Mouse (Mus musculus): ENCODE measurements around the gene Mlf1. TPM values are rescaled to one million over a fixed set of nuclear protein-coding genes. Genes with fewer than 3 reads are reported as not detected.

The Mlf1 gene
- 0.52 and 0.81 TPM in 2 replicates for polyA plus RNA-seq (2012; rRNA removed)
- polyA plus RNA-seq (2014; fragmentation: Nextera tagmentation; extraction: Ambion mirVana) = 1.3 and 1.4 TPM in 2 replicates

- Histone ChIP-seq H3K9me3 (ENCODE audit: control insufficient read depth, low read length) (no peaks in the 10 kb centered on the region), H3K27me3 (ENCODE audit: control insufficient read depth, insufficient read depth, low read length) (no peaks in the 10 kb centered on the region), H3K9ac (replicated peaks) (no peak within 1 kb of the TSS), H3K36me3 (replicated peaks; ENCODE audit: control insufficient read depth, insufficient read depth, low read depth) (no peaks in the 10 kb centered on the region), H3K4me2 (ENCODE audit: low read depth) (peak within 1 kb of the TSS; percentile 65), H3K27ac (no peak within 1 kb of the TSS), H3K4me1 (replicated peaks; ENCODE audit: control insufficient read depth in 2 of 2, insufficient read depth in 2 of 2, low read length in 1 of 2) (peaks cover 0 to 6% of the 10 kb centered on the region in 2 experiments; a peak in 1 of 4 replicates), H3K4me3 (ENCODE audit: insufficient read depth in 1 of 2, low read depth in 2 of 2, low read length in 2 of 2) (peak within 1 kb of the TSS in 1 of 2 experiments; percentile 45; a peak in 3 of 4 replicates)
- TF ChIP-seq EP300 (IDR thresholded peaks at IDR 0.05; ENCODE audit: low read depth) (no peak), CTCF (IDR thresholded peaks at IDR 0.05; ENCODE audit: low read depth) (no peak)
- DNase-seq (ENCODE audit: low read depth in 3 of 3, low spot score in 3 of 3) (peak; percentile 66 to 74 (median 71)), ATAC-seq (ENCODE audit: insufficient read depth) (peak; percentile 91)
- WGBS (ENCODE audit: insufficient replicate concordance) = under 1% methylated on average over 35 of the region's 35 CpGs
Observed at GRCm38 (mm10) chr3:67373872-67374271, at the start of gene Mlf1. Gene Mlf1, plus strand, starts transcription at chr3:67374097.

GRCm38 (mm10) chr3:67339558-67339957 lies 34.3 kb upstream of the Mlf1 start:
- H3K27me3 ChIP-seq (ENCODE audit: control insufficient read depth, insufficient read depth, low read length) = no peaks in the 10 kb centered on the region
- no peak overlapping the region for H3K4me2 ChIP-seq (ENCODE audit: low read depth)
- H3K9me3 ChIP-seq (ENCODE audit: control insufficient read depth, low read length) = no peaks in the 10 kb centered on the region
- no peaks in the 10 kb centered on the region for H3K4me1 ChIP-seq (replicated peaks; ENCODE audit: control insufficient read depth in 2 of 2, insufficient read depth in 2 of 2, low read length in 1 of 2)
- TF ChIP-seq CTCF (IDR thresholded peaks at IDR 0.05; ENCODE audit: low read depth) = no peak
- TF ChIP-seq EP300 (IDR thresholded peaks at IDR 0.05; ENCODE audit: low read depth) = no peak
- no peak overlapping the region for H3K4me3 ChIP-seq (ENCODE audit: insufficient read depth in 1 of 2, low read depth in 2 of 2, low read length in 2 of 2)
- no peak for ATAC-seq (ENCODE audit: insufficient read depth)
- H3K9ac ChIP-seq (replicated peaks) = no peak overlapping the region
- H3K36me3 ChIP-seq (replicated peaks; ENCODE audit: control insufficient read depth, insufficient read depth, low read depth) = no peaks in the 10 kb centered on the region
- WGBS (ENCODE audit: insufficient replicate concordance) = 46% methylated on average over 3 of the region's 3 CpGs
- H3K27ac ChIP-seq = no peak overlapping the region
- DNase-seq (ENCODE audit: low read depth in 3 of 3, low spot score in 3 of 3) = no peak

GRCm38 (mm10) chr3:67340921-67341320 lies 33.0 kb upstream of the Mlf1 start:
- Histone ChIP-seq H3K4me3 (ENCODE audit: insufficient read depth in 1 of 2, low read depth in 2 of 2, low read length in 2 of 2) (no peak overlapping the region), H3K9me3 (ENCODE audit: control insufficient read depth, low read length) (no peaks in the 10 kb centered on the region), H3K27ac (no peak overlapping the region), H3K4me1 (replicated peaks; ENCODE audit: control insufficient read depth in 2 of 2, insufficient read depth in 2 of 2, low read length in 1 of 2) (no peaks in the 10 kb centered on the region), H3K9ac (replicated peaks) (no peak overlapping the region), H3K36me3 (replicated peaks; ENCODE audit: control insufficient read depth, insufficient read depth, low read depth) (no peaks in the 10 kb centered on the region), H3K4me2 (ENCODE audit: low read depth) (no peak overlapping the region), H3K27me3 (ENCODE audit: control insufficient read depth, insufficient read depth, low read length) (no peaks in the 10 kb centered on the region)
- ATAC-seq (ENCODE audit: insufficient read depth) = no peak
- 58% methylated on average over 7 of the region's 7 CpGs for WGBS (ENCODE audit: insufficient replicate concordance)
- no peak for DNase-seq (ENCODE audit: low read depth in 3 of 3, low spot score in 3 of 3)
- TF ChIP-seq CTCF (IDR thresholded peaks at IDR 0.05; ENCODE audit: low read depth) = no peak
- no peak for TF ChIP-seq EP300 (IDR thresholded peaks at IDR 0.05; ENCODE audit: low read depth)

- TF ChIP-seq EP300 (IDR thresholded peaks at IDR 0.05; ENCODE audit: low read depth) = no peak
- peak; percentile 43 for TF ChIP-seq CTCF (IDR thresholded peaks at IDR 0.05; ENCODE audit: low read depth)
- Histone ChIP-seq H3K4me2 (ENCODE audit: low read depth) (no peak overlapping the region), H3K9ac (replicated peaks) (no peak overlapping the region), H3K9me3 (ENCODE audit: control insufficient read depth, low read length) (no peaks in the 10 kb centered on the region), H3K4me3 (ENCODE audit: insufficient read depth in 1 of 2, low read depth in 2 of 2, low read length in 2 of 2) (no peak overlapping the region), H3K36me3 (replicated peaks; ENCODE audit: control insufficient read depth, insufficient read depth, low read depth) (no peaks in the 10 kb centered on the region), H3K4me1 (replicated peaks; ENCODE audit: control insufficient read depth in 2 of 2, insufficient read depth in 2 of 2, low read length in 1 of 2) (no peaks in the 10 kb centered on the region), H3K27me3 (ENCODE audit: control insufficient read depth, insufficient read depth, low read length) (no peaks in the 10 kb centered on the region), H3K27ac (no peak overlapping the region)
- no peak for DNase-seq (ENCODE audit: low read depth in 3 of 3, low spot score in 3 of 3)
- no peak for ATAC-seq (ENCODE audit: insufficient read depth)
- 57% methylated on average over 5 of the region's 5 CpGs for WGBS (ENCODE audit: insufficient replicate concordance)
Observed at GRCm38 (mm10) chr3:67343004-67343662, 30.8 kb upstream of the Mlf1 start.

- DNase-seq (ENCODE audit: low read depth in 3 of 3, low spot score in 3 of 3) (peak in 2 of 3 experiments; percentile 10 to 20), ATAC-seq (ENCODE audit: insufficient read depth) (no peak)
- Histone ChIP-seq H3K4me3 (ENCODE audit: insufficient read depth in 1 of 2, low read depth in 2 of 2, low read length in 2 of 2) (no peak overlapping the region), H3K4me2 (ENCODE audit: low read depth) (no peak overlapping the region), H3K27ac (no peak overlapping the region), H3K4me1 (replicated peaks; ENCODE audit: control insufficient read depth in 2 of 2, insufficient read depth in 2 of 2, low read length in 1 of 2) (no peaks in the 10 kb centered on the region), H3K9ac (replicated peaks) (no peak overlapping the region), H3K27me3 (ENCODE audit: control insufficient read depth, insufficient read depth, low read length) (no peaks in the 10 kb centered on the region), H3K36me3 (replicated peaks; ENCODE audit: control insufficient read depth, insufficient read depth, low read depth) (no peaks in the 10 kb centered on the region), H3K9me3 (ENCODE audit: control insufficient read depth, low read length) (no peaks in the 10 kb centered on the region)
- TF ChIP-seq EP300 (IDR thresholded peaks at IDR 0.05; ENCODE audit: low read depth) (no peak), CTCF (IDR thresholded peaks at IDR 0.05; ENCODE audit: low read depth) (peak; percentile 70)
- WGBS (ENCODE audit: insufficient replicate concordance) = 3% methylated on average over 2 of the region's 2 CpGs
Observed at GRCm38 (mm10) chr3:67344599-67344998, 29.3 kb upstream of the Mlf1 start.

Data from liver, embryonic 14.5 days (tissue).